In genomic region chrX:93297001-93297441, GRCm38 (mm10) we compare ENCODE assay signal across 9 mouse cellular contexts. TPM values are rescaled to one million over a fixed set of nuclear protein-coding genes. Genes with fewer than 3 reads are reported as not detected.
DNase-seq lines count a peak whose midpoint lies in the region; ATAC-seq and TF ChIP-seq lines count a peak whose summit lies in the region.
"Had no signal": no experiment of that assay in that cellular context is flagged by ENCODE, and none has a peak within 500 bp of the region (broad histone marks: within the 10 kb centered on the region; RNA-seq: fewer than 3 reads in every experiment).

No protein-coding gene starts in this region.

- H3K27ac ChIP-seq in heart, embryonic 14.5 days (replicated peaks in 1 of 2; ENCODE audit: control insufficient read depth in 1 of 2, insufficient read depth in 1 of 2, low read depth in 2 of 2, low read length in 2 of 2) = no peak overlapping the region
- no peak overlapping the region for H3K27ac ChIP-seq in hindbrain, embryonic 12.5 days
- H3K27ac ChIP-seq in midbrain, embryonic 13.5 days = peak overlapping the region; percentile 47

- no peak for TF ChIP-seq CTCF in G1E (IDR thresholded peaks at IDR 0.05; ENCODE audit: low read depth, low read length)

- no peak for ATAC-seq in heart, embryonic 14.5 days (ENCODE audit: insufficient number of reproducible peaks, insufficient read depth, low FRiP score, low read depth)
- ATAC-seq in G1E (ENCODE audit: extremely low read depth, insufficient number of reproducible peaks, low FRiP score, poor library complexity, severe bottlenecking) = no peak
- peak; percentile 67 for ATAC-seq in hindbrain, embryonic 12.5 days (ENCODE audit: low FRiP score)
- peak; percentile 69 for ATAC-seq in midbrain, embryonic 13.5 days

- H3K27me3 ChIP-seq in heart, embryonic 14.5 days (ENCODE audit: control insufficient read depth, insufficient read depth, low read length) = peaks cover 94% of the 10 kb centered on the region
- peaks cover 51% of the 10 kb centered on the region for H3K27me3 ChIP-seq in G1E (ENCODE audit: insufficient read depth, low read length)
- H3K27me3 ChIP-seq in hindbrain, embryonic 12.5 days = peaks cover 90% of the 10 kb centered on the region
- H3K27me3 ChIP-seq in midbrain, embryonic 13.5 days = peaks cover 90% of the 10 kb centered on the region

- H3K4me2 ChIP-seq in heart, embryonic 14.5 days (ENCODE audit: low read length) = peak overlapping the region; percentile 64
- peak overlapping the region; percentile 38 for H3K4me2 ChIP-seq in hindbrain, embryonic 12.5 days (replicated peaks)
- peak overlapping the region; percentile 48 for H3K4me2 ChIP-seq in midbrain, embryonic 13.5 days (replicated peaks)

- intact Hi-C loops in heart, postnatal 36 days (cut with DNase I) = no loop called here

- H3K9ac ChIP-seq in heart, embryonic 14.5 days (ENCODE audit: low read length) = no peak overlapping the region
- H3K9ac ChIP-seq in hindbrain, embryonic 12.5 days = no peak overlapping the region
- H3K9ac ChIP-seq in midbrain, embryonic 13.5 days (replicated peaks) = no peak overlapping the region; the same call in none of the 2 replicates

- DNase-seq in heart, postnatal 36 days = no peak
- DNase-seq in G1E (ENCODE audit: low spot score) = no peak
- no peak for DNase-seq in layer of hippocampus, postnatal 14 days (ENCODE audit: low spot score in 2 of 2)
- no peak for DNase-seq in right cerebral cortex, adult 2 months (ENCODE audit: low spot score in 2 of 2)
- no peak for DNase-seq in ovary, postnatal 10 days (ENCODE audit: low spot score)
- DNase-seq: spleen, adult 18-20 months had no signal

- no peaks in the 10 kb centered on the region for H3K4me1 ChIP-seq in heart, embryonic 14.5 days (ENCODE audit: control insufficient read depth in 2 of 2, insufficient read depth in 2 of 2, low read length in 2 of 2)
- H3K4me1 ChIP-seq in G1E (ENCODE audit: insufficient read depth, low read depth, low read length) = peaks cover 16% of the 10 kb centered on the region
- H3K4me1 ChIP-seq in hindbrain, embryonic 12.5 days = peaks cover 5% of the 10 kb centered on the region; the same call in 1 of the 2 replicates
- H3K4me1 ChIP-seq in midbrain, embryonic 13.5 days (replicated peaks) = peaks cover 10% of the 10 kb centered on the region

- 18% methylated on average over 40 of the region's 40 CpGs for WGBS in heart, embryonic 14.5 days
- 15% methylated on average over 35 of the region's 40 CpGs for WGBS in hindbrain, embryonic 12.5 days
- WGBS in midbrain, embryonic 13.5 days = 12% methylated on average over 40 of the region's 40 CpGs

- peak overlapping the region; percentile 34 to 35 for H3K4me3 ChIP-seq in heart, embryonic 14.5 days (ENCODE audit: control insufficient read depth in 1 of 2, insufficient read depth in 1 of 2, low read depth in 1 of 2, low read length in 2 of 2)
- peak overlapping the region; percentile 69 for H3K4me3 ChIP-seq in G1E (ENCODE audit: low read depth, low read length)
- peak overlapping the region; percentile 11 for H3K4me3 ChIP-seq in hindbrain, embryonic 12.5 days
- peak overlapping the region; percentile 22 for H3K4me3 ChIP-seq in midbrain, embryonic 13.5 days (replicated peaks)

- H3K9me3 ChIP-seq in heart, embryonic 14.5 days (ENCODE audit: control insufficient read depth, low read length) = no peaks in the 10 kb centered on the region
- no peaks in the 10 kb centered on the region for H3K9me3 ChIP-seq in G1E (replicated peaks)
- H3K9me3 ChIP-seq in hindbrain, embryonic 12.5 days (replicated peaks) = no peaks in the 10 kb centered on the region
- H3K9me3 ChIP-seq in midbrain, embryonic 13.5 days = no peaks in the 10 kb centered on the region

- H3K36me3 ChIP-seq in heart, embryonic 14.5 days (ENCODE audit: control insufficient read depth, insufficient read depth, low read length) = no peaks in the 10 kb centered on the region
- H3K36me3 ChIP-seq in G1E (replicated peaks) = no peaks in the 10 kb centered on the region
- no peaks in the 10 kb centered on the region for H3K36me3 ChIP-seq in hindbrain, embryonic 12.5 days
- no peaks in the 10 kb centered on the region for H3K36me3 ChIP-seq in midbrain, embryonic 13.5 days

RNA-seq across cellular contexts. Expression of gene Arx, which starts 10.8 kb away (rescaled TPM):
- polyA plus RNA-seq in heart, embryonic 14.5 days (2014; fragmentation: Nextera tagmentation; extraction: Ambion mirVana) = not detected in 2 replicates
- not detected for total RNA-seq in heart, postnatal 36 days (2021)
- total RNA-seq in G1E (2014; fragmentation: Nextera tagmentation) (not detected in 2 replicates), G1E (2017) (0.11 TPM in 1 of 2 replicates, not detected in the other)
- 0.18 and 0.25 TPM in 2 replicates for polyA plus RNA-seq in G1E (2012)
- polyA plus RNA-seq in hindbrain, embryonic 12.5 days (2016; fragmentation: Nextera tagmentation; extraction: Ambion mirVana) = 4.1 and 5.1 TPM in 2 replicates
- 13.9 and 16.4 TPM in 2 replicates for polyA plus RNA-seq in midbrain, embryonic 13.5 days (2015; fragmentation: Nextera tagmentation; extraction: Ambion mirVana)
- 10 to 100 TPM; 14.8 to 16.8 TPM for total RNA-seq in layer of hippocampus, postnatal 14 days (2021)

Comparison
In these comparisons a context has a peak if more than half of its experiments do, and no peak if none do; other contexts are left out.
1. ATAC-seq: peak in hindbrain, embryonic 12.5 days (single experiment) and midbrain, embryonic 13.5 days (single experiment); none in heart, embryonic 14.5 days (single experiment) and G1E (single experiment).
2. H3K4me3 ChIP-seq: peak in every context shown above with its lines; median percentile 69 in G1E; 34 in heart, embryonic 14.5 days; 22 in midbrain, embryonic 13.5 days; 11 in hindbrain, embryonic 12.5 days.
3. Peak in every context shown above with its lines, with median percentiles within 50 percentile points of each other: H3K4me2 ChIP-seq.